Mouse (Mus musculus) MN1 (cell line): Measurements from ENCODE around the gene 4930524N10Rik.

Source experiments
- DNase-seq: peaks from one replicate; pipeline ENCODE4 v3.0.0-alpha.2; 2016; ENCODE audit warnings: low spot score

4930524N10Rik gene

GRCm38 (mm10) chrX:154343292-154343691 is at the start of gene 4930524N10Rik:
Gene 4930524N10Rik, minus strand, starts transcription at chrX:154343392.
- DNase-seq = no peak

GRCm38 (mm10) chrX:154350042-154350441 is 6.8 kb upstream of the 4930524N10Rik start:
- DNase-seq = no peak

- no peak for DNase-seq
Observed at GRCm38 (mm10) chrX:154349302-154350041, 6.3 kb upstream of the 4930524N10Rik start.

- DNase-seq = no peak
Observed at GRCm38 (mm10) chrX:154347933-154348332, 4.7 kb upstream of the 4930524N10Rik start.
